Mouse (Mus musculus): ENCODE results near the gene Myo18a. TPM values are rescaled to one million over a fixed set of nuclear protein-coding genes. Genes with fewer than 3 reads are reported as not detected.
A peak's percentile ranks its signal among the peaks of the same experiment; 100 is the strongest.

The Myo18a gene
- polyA plus RNA-seq, 1 experiment from 2014 or later, result 56.3 TPM

GRCm38 (mm10) chr11:77825853-77826252 lies 62.8 kb downstream of the Myo18a start:
- no peaks in the 10 kb centered on the region for H3K9me3 ChIP-seq (replicated peaks)
- no peaks in the 10 kb centered on the region for H3K27me3 ChIP-seq
- H3K4me1 ChIP-seq, result peaks cover 13% of the 10 kb centered on the region
- no peak overlapping the region for H3K9ac ChIP-seq
- H3K27ac ChIP-seq (replicated peaks), result no peak overlapping the region
- no peak overlapping the region for H3K4me2 ChIP-seq (replicated peaks)
- ATAC-seq (ENCODE audit: insufficient number of reproducible peaks, low FRiP score, low TSS enrichment, low read depth), result no peak
- WGBS, result 5% methylated on average over 5 of the region's 5 CpGs
- peaks cover 55% of the 10 kb centered on the region for H3K36me3 ChIP-seq
- H3K4me3 ChIP-seq (replicated peaks), result no peak overlapping the region

DNA sequence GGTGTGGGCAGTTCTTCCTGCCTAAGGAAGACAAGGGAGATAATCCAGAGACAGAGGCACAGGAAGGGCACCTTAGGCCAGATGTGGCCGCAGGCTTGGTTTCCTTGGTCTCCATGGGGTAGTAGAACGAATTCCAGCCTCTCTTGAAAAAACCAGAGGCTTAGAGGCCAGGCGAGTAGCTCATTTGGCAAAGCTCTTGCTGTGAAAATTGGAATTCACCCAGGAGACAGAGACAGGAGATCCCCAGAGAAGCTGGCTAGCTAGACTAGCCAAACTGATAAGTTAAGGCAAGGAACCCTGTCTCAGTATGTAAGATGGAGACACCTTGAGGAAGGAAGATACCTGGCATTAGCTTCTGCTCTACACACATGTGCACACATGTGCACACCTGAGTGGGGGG lies 63.3 kb downstream of the Myo18a start:
- no peak overlapping the region for H3K4me2 ChIP-seq (replicated peaks)
- H3K9ac ChIP-seq, result no peak overlapping the region
- H3K4me3 ChIP-seq (replicated peaks), result no peak overlapping the region
- H3K27me3 ChIP-seq, result no peaks in the 10 kb centered on the region
- peaks cover 54% of the 10 kb centered on the region for H3K36me3 ChIP-seq
- 46% methylated on average over 3 of the region's 3 CpGs for WGBS
- H3K27ac ChIP-seq (replicated peaks), result no peak overlapping the region
- no peaks in the 10 kb centered on the region for H3K9me3 ChIP-seq (replicated peaks)
- ATAC-seq (ENCODE audit: insufficient number of reproducible peaks, low FRiP score, low TSS enrichment, low read depth), result no peak
- H3K4me1 ChIP-seq, result peaks cover 13% of the 10 kb centered on the region

DNA sequence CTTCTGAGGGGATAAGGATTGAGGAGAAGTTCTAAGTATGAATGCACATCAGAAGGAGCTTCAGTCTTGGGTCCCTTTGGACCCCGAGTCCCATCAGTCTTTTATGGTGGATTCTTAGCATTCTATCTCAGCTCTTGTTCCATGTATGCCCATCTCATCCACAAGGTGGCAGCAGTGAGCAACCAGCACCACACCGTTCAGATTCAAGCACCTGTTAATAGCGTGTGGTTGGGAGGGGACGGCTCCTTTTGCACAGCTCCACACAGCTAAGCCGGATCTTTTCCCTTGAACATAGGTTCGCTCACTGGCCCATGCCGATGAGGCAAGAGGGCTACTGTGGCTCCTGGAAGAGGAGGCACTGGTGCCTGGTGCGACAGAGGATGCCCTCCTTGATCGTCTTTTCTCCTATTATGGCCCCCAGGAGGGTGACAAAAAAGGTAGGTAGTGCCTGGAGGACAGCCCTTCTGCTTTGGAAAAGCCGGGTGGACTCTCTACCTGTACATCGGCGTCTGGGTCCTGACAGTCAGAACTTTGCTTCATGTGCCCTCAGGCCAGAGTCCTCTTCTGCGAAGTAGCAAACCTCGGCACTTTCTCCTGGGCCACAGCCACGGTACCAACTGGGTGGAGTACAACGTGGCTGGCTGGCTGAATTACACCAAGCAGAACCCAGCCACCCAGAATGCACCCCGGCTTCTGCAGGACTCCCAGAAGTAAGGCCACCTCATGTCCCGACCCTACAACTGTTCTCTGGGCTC lies 64.4 kb downstream of the Myo18a start:
- H3K36me3 ChIP-seq, result peaks cover 58% of the 10 kb centered on the region
- peaks cover 13% of the 10 kb centered on the region for H3K4me1 ChIP-seq
- no peak overlapping the region for H3K9ac ChIP-seq
- H3K4me3 ChIP-seq (replicated peaks), result no peak overlapping the region
- no peak overlapping the region for H3K27ac ChIP-seq (replicated peaks)
- no peak for ATAC-seq (ENCODE audit: insufficient number of reproducible peaks, low FRiP score, low TSS enrichment, low read depth)
- H3K9me3 ChIP-seq (replicated peaks), result no peaks in the 10 kb centered on the region
- no peaks in the 10 kb centered on the region for H3K27me3 ChIP-seq
- H3K4me2 ChIP-seq (replicated peaks), result no peak overlapping the region
- 51% methylated on average over 18 of the region's 18 CpGs for WGBS

DNA sequence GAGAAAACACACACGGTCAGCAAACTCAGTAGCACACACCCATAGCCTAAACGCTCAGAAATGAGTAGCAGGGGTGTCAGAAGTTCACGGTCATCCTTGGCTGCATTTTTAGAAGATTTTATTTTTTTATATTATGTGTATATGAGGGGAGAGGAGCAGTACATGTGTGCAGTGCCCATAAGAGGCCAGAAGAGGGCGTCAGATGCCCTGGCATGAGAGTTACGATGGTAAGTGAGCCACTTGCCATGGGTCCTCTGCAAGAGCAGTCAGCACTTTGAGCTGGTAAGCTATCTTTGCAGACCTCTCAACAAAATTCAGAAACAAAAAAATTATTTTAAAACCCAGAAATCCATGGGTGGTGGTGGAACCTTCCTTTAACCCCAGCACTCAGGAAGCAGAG lies 65.1 kb downstream of the Myo18a start:
- Histone ChIP-seq H3K36me3 (peaks cover 64% of the 10 kb centered on the region), H3K27ac (replicated peaks) (no peak overlapping the region), H3K4me2 (replicated peaks) (no peak overlapping the region), H3K4me3 (replicated peaks) (no peak overlapping the region), H3K9ac (no peak overlapping the region), H3K9me3 (replicated peaks) (no peaks in the 10 kb centered on the region), H3K4me1 (peaks cover 10% of the 10 kb centered on the region), H3K27me3 (no peaks in the 10 kb centered on the region)
- WGBS, result 85% methylated on average over 5 of the region's 5 CpGs
- ATAC-seq (ENCODE audit: insufficient number of reproducible peaks, low FRiP score, low TSS enrichment, low read depth), result no peak

- no peaks in the 10 kb centered on the region for H3K27me3 ChIP-seq
- H3K9me3 ChIP-seq (replicated peaks), result no peaks in the 10 kb centered on the region
- H3K9ac ChIP-seq, result no peak overlapping the region
- no peak overlapping the region for H3K27ac ChIP-seq (replicated peaks)
- ATAC-seq (ENCODE audit: insufficient number of reproducible peaks, low FRiP score, low TSS enrichment, low read depth), result no peak
- peaks cover 10% of the 10 kb centered on the region for H3K4me1 ChIP-seq
- no peak overlapping the region for H3K4me3 ChIP-seq (replicated peaks)
- 82% methylated on average over 23 of the region's 23 CpGs for WGBS
- peaks cover 58% of the 10 kb centered on the region for H3K36me3 ChIP-seq
- no peak overlapping the region for H3K4me2 ChIP-seq (replicated peaks)
Observed at GRCm38 (mm10) chr11:77829043-77829841, 66.2 kb downstream of the Myo18a start.

GRCm38 (mm10) chr11:77830875-77831274 lies 67.8 kb downstream of the Myo18a start:
- H3K27me3 ChIP-seq, result no peaks in the 10 kb centered on the region
- H3K4me2 ChIP-seq (replicated peaks), result no peak overlapping the region
- H3K9me3 ChIP-seq (replicated peaks), result no peaks in the 10 kb centered on the region
- WGBS, result 45% methylated on average over 7 of the region's 7 CpGs
- no peak for ATAC-seq (ENCODE audit: insufficient number of reproducible peaks, low FRiP score, low TSS enrichment, low read depth)
- H3K4me3 ChIP-seq (replicated peaks), result no peak overlapping the region
- peaks cover 5% of the 10 kb centered on the region for H3K4me1 ChIP-seq
- no peak overlapping the region for H3K9ac ChIP-seq
- H3K27ac ChIP-seq (replicated peaks), result no peak overlapping the region
- peaks cover 55% of the 10 kb centered on the region for H3K36me3 ChIP-seq

DNA sequence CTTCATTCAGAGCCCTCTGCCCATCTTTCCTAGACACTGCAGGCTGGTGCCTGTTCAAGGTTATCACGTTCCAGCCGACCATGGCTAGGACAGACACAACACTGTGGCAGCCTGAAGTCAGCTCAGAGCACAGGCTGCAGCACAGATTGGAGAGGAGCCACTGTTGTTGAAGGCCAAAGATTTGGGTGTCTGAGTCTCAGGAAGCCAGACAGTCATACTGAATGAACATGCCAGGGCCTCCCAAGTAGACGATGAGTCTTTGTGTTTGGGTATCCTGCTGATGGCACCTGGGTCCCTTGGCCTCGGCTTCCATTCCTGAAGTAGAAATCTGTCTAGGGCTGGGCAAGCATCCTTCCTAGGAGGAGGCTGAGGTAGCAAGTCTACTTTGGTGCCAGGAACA lies 69.5 kb downstream of the Myo18a start:
- Histone ChIP-seq H3K27me3 (no peaks in the 10 kb centered on the region), H3K4me2 (replicated peaks) (no peak overlapping the region), H3K4me3 (replicated peaks) (no peak overlapping the region), H3K9me3 (replicated peaks) (no peaks in the 10 kb centered on the region), H3K27ac (replicated peaks) (no peak overlapping the region), H3K36me3 (peaks cover 63% of the 10 kb centered on the region), H3K9ac (no peak overlapping the region), H3K4me1 (peaks cover 5% of the 10 kb centered on the region; the same call in 1 of the 2 replicates)
- ATAC-seq (ENCODE audit: insufficient number of reproducible peaks, low FRiP score, low TSS enrichment, low read depth), result no peak
- WGBS, result 82% methylated on average over 4 of the region's 4 CpGs

- H3K9me3 ChIP-seq (replicated peaks), result no peaks in the 10 kb centered on the region
- H3K4me3 ChIP-seq (replicated peaks), result no peak overlapping the region
- H3K36me3 ChIP-seq, result peaks cover 45% of the 10 kb centered on the region
- no peak overlapping the region for H3K27ac ChIP-seq (replicated peaks)
- H3K4me2 ChIP-seq (replicated peaks), result no peak overlapping the region
- no peaks in the 10 kb centered on the region for H3K27me3 ChIP-seq
- 86% methylated on average over 3 of the region's 3 CpGs for WGBS
- H3K9ac ChIP-seq, result no peak overlapping the region
- peaks cover 5% of the 10 kb centered on the region; the same call in 1 of the 2 replicates for H3K4me1 ChIP-seq
- no peak for ATAC-seq (ENCODE audit: insufficient number of reproducible peaks, low FRiP score, low TSS enrichment, low read depth)
Observed at GRCm38 (mm10) chr11:77835109-77835508, 72.1 kb downstream of the Myo18a start.

- Histone ChIP-seq H3K4me3 (replicated peaks) (no peak overlapping the region), H3K9me3 (replicated peaks) (no peaks in the 10 kb centered on the region), H3K27ac (replicated peaks) (peak overlapping the region; percentile 69), H3K4me1 (peaks cover 5% of the 10 kb centered on the region; the same call in 1 of the 2 replicates), H3K27me3 (no peaks in the 10 kb centered on the region), H3K36me3 (peaks cover 37% of the 10 kb centered on the region), H3K9ac (no peak overlapping the region), H3K4me2 (replicated peaks) (no peak overlapping the region)
- 71% methylated on average over 5 of the region's 5 CpGs for WGBS
- ATAC-seq (ENCODE audit: insufficient number of reproducible peaks, low FRiP score, low TSS enrichment, low read depth), result no peak
Observed at GRCm38 (mm10) chr11:77836290-77836689, 73.2 kb downstream of the Myo18a start.

- no peaks in the 10 kb centered on the region for H3K27me3 ChIP-seq
- peaks cover 5% of the 10 kb centered on the region; the same call in 1 of the 2 replicates for H3K4me1 ChIP-seq
- no peak overlapping the region for H3K4me3 ChIP-seq (replicated peaks)
- no peak overlapping the region for H3K4me2 ChIP-seq (replicated peaks)
- peaks cover 42% of the 10 kb centered on the region for H3K36me3 ChIP-seq
- H3K27ac ChIP-seq (replicated peaks), result peak overlapping the region; percentile 69
- WGBS, result 53% methylated on average over 4 of the region's 4 CpGs
- ATAC-seq (ENCODE audit: insufficient number of reproducible peaks, low FRiP score, low TSS enrichment, low read depth), result no peak
- H3K9me3 ChIP-seq (replicated peaks), result no peaks in the 10 kb centered on the region
- H3K9ac ChIP-seq, result no peak overlapping the region
Observed at GRCm38 (mm10) chr11:77836751-77837150, 73.7 kb downstream of the Myo18a start.

GRCm38 (mm10) chr11:77837856-77838255 lies 74.8 kb downstream of the Myo18a start:
- Histone ChIP-seq H3K9me3 (replicated peaks) (no peaks in the 10 kb centered on the region), H3K4me2 (replicated peaks) (no peak overlapping the region), H3K4me3 (replicated peaks) (0 out of 2 replicates have a peak overlapping the region, but pooled peaks have one; percentile 2), H3K36me3 (peaks cover 44% of the 10 kb centered on the region), H3K4me1 (peaks cover 5% of the 10 kb centered on the region; the same call in 1 of the 2 replicates), H3K27ac (replicated peaks) (peak overlapping the region; percentile 69), H3K9ac (no peak overlapping the region), H3K27me3 (no peaks in the 10 kb centered on the region)
- ATAC-seq (ENCODE audit: insufficient number of reproducible peaks, low FRiP score, low TSS enrichment, low read depth), result 0 out of 2 replicates have a peak, but pooled peaks have one; percentile 47
- WGBS, result 62% methylated on average over 5 of the region's 5 CpGs

All from embryonic facial prominence, embryonic 15.5 days (tissue).